Mouse (Mus musculus): ENCODE results near the gene Ypel2.

Gene Ypel2

GRCm38 (mm10) chr11:86936938-86937337 lies 56.6 kb downstream of the Ypel2 start:
- in situ Hi-C loops (cut with MboI, MseI), result no loop called here

DNA sequence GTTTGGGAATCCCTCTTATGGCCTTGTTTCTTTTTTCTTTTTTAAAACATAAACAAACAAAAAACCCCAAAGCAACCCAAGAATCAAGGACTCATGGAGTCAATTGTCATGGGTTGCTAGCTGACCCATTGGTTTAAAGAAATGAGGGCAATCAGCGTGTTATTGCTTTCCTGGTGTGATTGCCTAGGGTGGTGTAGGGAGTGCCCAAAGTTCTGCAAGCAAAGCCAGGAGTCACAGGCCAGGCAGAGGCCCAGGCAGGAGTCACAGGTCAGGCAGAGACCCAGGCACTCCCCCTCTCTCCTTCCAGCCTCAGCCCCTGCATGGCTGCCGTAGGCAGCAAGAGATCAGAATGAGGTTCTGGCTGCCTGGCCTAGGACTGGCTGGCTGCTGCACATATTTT lies 58.6 kb downstream of the Ypel2 start:
- in situ Hi-C loops (cut with MboI, MseI), result no loop called here

GRCm38 (mm10) chr11:86932201-86932600 lies 61.3 kb downstream of the Ypel2 start:
- in situ Hi-C loops (cut with MboI, MseI), result no loop called here

DNA sequence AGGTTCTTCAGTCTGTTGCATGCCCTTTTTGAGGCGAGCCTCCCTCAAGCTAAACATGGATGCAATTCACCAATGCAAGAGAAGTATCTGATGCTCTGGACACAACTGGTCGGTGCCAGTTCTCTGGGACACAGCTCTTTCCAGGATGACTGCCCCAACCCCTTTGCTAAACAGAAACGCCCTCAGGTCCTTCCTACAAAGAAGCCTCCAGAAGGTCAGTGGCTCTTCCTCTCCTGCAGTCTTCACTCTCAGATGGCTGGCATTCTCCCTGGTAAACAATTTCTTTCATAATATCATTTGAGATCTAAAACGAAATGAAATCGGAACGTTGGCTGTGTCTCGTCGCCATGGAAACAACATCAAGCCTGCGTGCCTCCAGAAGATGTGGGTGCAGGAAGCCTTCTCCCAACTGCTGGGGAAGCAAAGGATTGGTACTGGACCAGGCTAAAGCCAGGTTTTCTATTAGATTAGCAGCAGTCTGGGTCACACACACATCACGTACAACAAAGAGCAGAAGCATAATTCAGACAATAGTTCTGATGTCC lies 62.8 kb downstream of the Ypel2 start:
- in situ Hi-C loops (cut with MboI, MseI), result no loop called here

GRCm38 (mm10) chr11:86929985-86930384 lies 63.5 kb downstream of the Ypel2 start:
- in situ Hi-C loops (cut with MboI, MseI), result no loop called here

- in situ Hi-C loops (cut with MboI, MseI), result no loop called here
Observed at GRCm38 (mm10) chr11:86929531-86929930, 64.0 kb downstream of the Ypel2 start.

GRCm38 (mm10) chr11:86925085-86925638 lies 68.3 kb downstream of the Ypel2 start:
- in situ Hi-C loops (cut with MboI, MseI), result no loop called here

GRCm38 (mm10) chr11:86924629-86925028 lies 68.9 kb downstream of the Ypel2 start:
- in situ Hi-C loops (cut with MboI, MseI), result no loop called here

DNA sequence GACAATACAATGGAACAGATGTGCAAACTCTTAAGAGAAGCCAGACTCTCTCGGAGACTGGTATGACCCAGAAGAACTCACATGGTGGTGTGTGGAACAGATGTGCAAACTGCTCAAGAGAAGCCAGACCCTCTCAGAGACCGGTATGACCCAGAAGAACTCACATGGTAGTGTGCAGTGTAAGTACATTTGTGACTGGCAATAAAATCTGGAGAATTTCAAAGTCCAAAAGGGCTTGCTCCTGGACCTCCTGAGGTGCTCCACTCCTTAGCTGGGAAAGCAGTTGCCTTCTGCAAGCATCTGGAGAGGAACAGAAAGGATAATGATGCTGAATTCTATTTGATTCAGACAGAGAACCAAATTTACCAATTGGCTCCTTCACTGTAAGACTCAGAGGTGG lies 69.9 kb downstream of the Ypel2 start:
- in situ Hi-C loops (cut with MboI, MseI), result no loop called here

DNA sequence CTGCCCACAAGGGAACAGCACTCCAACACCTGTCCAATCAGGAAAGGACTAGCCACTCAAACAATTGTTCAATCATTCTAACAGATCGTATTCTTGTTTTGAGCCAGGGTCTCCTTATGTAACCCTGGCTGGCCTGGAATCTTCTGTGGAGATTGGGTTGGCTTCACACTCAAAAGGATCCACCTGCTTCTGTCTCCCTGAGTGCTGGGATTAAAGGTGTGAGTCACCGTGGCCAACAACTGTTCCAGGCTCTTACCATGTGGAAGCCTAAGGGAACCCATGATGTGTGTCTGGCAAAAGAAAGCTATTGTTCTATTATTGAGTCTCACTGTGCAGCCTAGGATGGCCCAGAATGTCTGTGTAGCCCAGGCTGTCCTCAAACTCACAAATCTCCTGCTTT lies 71.5 kb downstream of the Ypel2 start:
- in situ Hi-C loops (cut with MboI, MseI), result no loop called here

- in situ Hi-C loops (cut with MboI, MseI), result no loop called here
Observed at GRCm38 (mm10) chr11:86921335-86921734, 72.2 kb downstream of the Ypel2 start.

GRCm38 (mm10) chr11:86920111-86921080 lies 73.1 kb downstream of the Ypel2 start:
- in situ Hi-C loops (cut with MboI, MseI), result no loop called here

GRCm38 (mm10) chr11:86919468-86919867 lies 74.0 kb downstream of the Ypel2 start:
- in situ Hi-C loops (cut with MboI, MseI), result no loop called here

GRCm38 (mm10) chr11:86917536-86917935 lies 76.0 kb downstream of the Ypel2 start:
- in situ Hi-C loops (cut with MboI, MseI), result no loop called here

DNA sequence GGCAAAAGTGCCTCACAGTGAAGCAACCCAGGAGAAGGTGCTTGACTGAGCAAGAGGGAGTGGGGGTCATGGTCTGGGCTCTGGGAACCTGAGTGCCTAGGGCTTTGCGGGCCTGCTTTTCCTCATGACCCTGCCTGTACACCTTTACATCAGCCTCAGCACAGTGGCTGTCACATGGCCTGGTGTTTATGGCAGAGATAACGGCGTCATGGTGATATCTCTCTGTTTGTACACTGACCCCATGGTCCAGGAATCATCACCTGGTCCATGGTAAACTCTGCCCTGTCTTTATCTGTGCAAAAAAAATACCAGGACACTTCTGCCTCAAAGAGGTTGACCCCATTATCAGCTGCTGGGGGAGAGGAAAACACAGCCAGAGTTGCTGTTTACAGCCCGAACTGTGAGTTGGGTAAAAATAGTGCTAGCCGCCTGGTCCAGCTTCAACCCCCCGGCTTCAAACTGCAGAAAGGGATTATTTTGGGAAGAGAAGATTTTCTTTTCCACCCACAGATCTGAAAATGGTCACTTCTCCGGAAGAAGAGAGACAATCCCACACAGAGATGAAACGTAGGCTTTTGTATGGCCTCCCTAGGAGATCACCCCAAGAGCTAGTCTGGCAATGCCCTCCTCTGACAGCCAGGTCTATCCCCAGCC lies 76.8 kb downstream of the Ypel2 start:
- in situ Hi-C loops (cut with MboI, MseI), result no loop called here

DNA sequence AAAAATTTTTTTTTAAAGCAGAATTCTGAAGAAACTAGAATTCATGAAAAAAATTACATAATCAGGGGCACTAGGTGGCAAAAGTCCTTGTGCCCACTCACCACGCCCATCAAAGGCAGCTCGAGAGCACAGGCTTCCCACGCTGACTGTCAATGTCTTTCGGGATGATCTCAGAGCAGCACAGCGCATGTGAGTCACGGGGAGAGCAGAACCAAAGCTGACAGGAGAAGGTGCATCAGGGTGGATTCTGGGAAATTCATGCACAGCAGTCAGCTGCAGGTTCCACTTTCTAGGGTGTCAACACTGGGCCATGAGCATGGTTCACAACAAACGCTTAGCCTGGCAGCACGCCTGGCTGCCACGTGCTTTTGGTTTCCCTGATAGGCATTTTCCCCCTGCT lies 79.2 kb downstream of the Ypel2 start:
- in situ Hi-C loops (cut with MboI, MseI), result no loop called here

- in situ Hi-C loops (cut with MboI, MseI), result no loop called here
Observed at GRCm38 (mm10) chr11:86910244-86910643, 83.3 kb downstream of the Ypel2 start.

GRCm38 (mm10) chr11:86909028-86909427 lies 84.5 kb downstream of the Ypel2 start:
- in situ Hi-C loops (cut with MboI, MseI), result loop anchor here (10.0 kb wide), 1 partner anchor 86 kb away; the partner anchor contains the start of gene Ypel2

DNA sequence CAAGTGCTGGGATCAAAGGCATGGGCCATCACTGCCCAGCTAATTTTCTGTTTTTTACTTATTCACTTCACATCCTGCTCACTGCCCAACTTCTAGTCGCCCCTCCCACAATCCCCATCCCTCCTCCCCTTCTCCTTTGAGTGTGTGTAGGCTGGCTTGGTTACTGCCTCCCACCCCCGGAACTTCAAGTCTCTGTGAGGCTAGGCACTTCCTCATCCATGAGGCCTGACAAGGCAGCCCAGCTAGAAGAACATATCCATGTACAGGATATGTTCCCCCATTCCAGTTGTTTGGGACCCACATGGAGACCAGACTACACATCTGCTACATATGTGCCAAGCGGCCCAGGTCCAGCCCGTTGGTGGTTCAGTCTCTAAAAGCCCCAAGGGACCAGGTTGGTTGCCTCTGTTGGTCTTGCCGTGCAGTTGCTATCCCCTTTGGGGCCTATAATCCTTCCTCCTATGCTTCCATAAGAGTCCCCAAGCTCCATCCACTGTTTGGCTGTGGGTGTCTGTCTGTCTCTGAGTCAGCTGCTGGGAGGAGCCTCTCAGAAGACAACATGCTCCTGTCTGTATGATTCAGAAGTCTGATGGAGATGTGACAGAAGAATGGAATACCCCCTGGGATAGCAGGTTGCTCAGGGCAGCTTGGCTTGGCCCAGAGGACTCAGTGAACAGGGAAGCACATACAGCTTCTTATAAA lies 85.5 kb downstream of the Ypel2 start:
- in situ Hi-C loops (cut with MboI, MseI), result loop anchor here (10.0 kb wide), 1 partner anchor 87 kb away; the partner anchor contains the start of gene Ypel2

GRCm38 (mm10) chr11:86906767-86907662 lies 86.5 kb downstream of the Ypel2 start:
- in situ Hi-C loops (cut with MboI, MseI), result loop anchor here (10.0 kb wide), 1 partner anchor 88 kb away; the partner anchor contains the start of gene Ypel2

Measured in T-helper 2 cell (primary cell).